Mouse (Mus musculus) neural tube, embryonic 13.5 days (tissue): ENCODE results near the gene Kdm1b. TPM values are rescaled to one million over a fixed set of nuclear protein-coding genes. Genes with fewer than 3 reads are reported as not detected.

Source experiments
- ATAC-seq: fragments of 200-750 bp; cut with Nextera tagmentation; 2 replicates; pipeline ENCODE4 v1.8.0; 2017; ENCODE audit warnings: low read depth, mild to moderate bottlenecking, moderate TSS enrichment, moderate library complexity
- H3K27ac ChIP-seq: fragments of 300-500 bp; sonication (generic); replicated peaks from 2 replicates; pipeline ENCODE4 v1.5.1; 2015; ENCODE audit warnings: moderate library complexity, mild to moderate bottlenecking, inconsistent platforms
- H3K27me3 ChIP-seq: fragments of 300-500 bp; sonication (generic); 2 replicates; pipeline ENCODE4 v1.6.1; 2015; ENCODE audit warnings: mild to moderate bottlenecking, inconsistent platforms
- H3K36me3 ChIP-seq: fragments of 300-500 bp; sonication (generic); 2 replicates; pipeline ENCODE4 v1.6.1; 2015; ENCODE audit warnings: mild to moderate bottlenecking, inconsistent platforms
- H3K4me1 ChIP-seq: fragments of 300-500 bp; sonication (generic); replicated peaks from 2 replicates; pipeline ENCODE4 v1.6.1; 2015; ENCODE audit warnings: inconsistent platforms
- H3K4me2 ChIP-seq: fragments of 300-500 bp; sonication (generic); 2 replicates; pipeline ENCODE4 v1.6.1; 2015; ENCODE audit warnings: inconsistent platforms, mild to moderate bottlenecking, moderate library complexity
- H3K4me3 ChIP-seq: fragments of 300-500 bp; sonication (generic); 2 replicates; pipeline ENCODE4 v1.5.1; 2015; ENCODE audit warnings: mild to moderate bottlenecking, inconsistent platforms
- H3K9ac ChIP-seq: fragments of 300-500 bp; sonication (generic); 2 replicates; pipeline ENCODE4 v1.6.1; 2015; ENCODE audit warnings: moderate library complexity, mild to moderate bottlenecking, inconsistent platforms
- H3K9me3 ChIP-seq: fragments of 300-500 bp; sonication (generic); 2 replicates; pipeline ENCODE4 v1.6.1; 2016; ENCODE audit warnings: inconsistent platforms
- WGBS: fragments of 180-500 bp; shearing (Covaris S2); methylation state at CpG from one replicate; pipeline ENCODE4 v1.1.7; 2015; 5-methylcytosine and 5-hydroxymethylcytosine counted together
- polyA plus RNA-seq: library from polyadenylated mRNA; unstranded; fragments of >200 nt; fragmentation: Nextera tagmentation; extraction: Ambion mirVana; gene quantifications from 2 replicates; pipeline ENCODE4 v1.2.1, GENCODE M21; 2015

The Kdm1b gene
- polyA plus RNA-seq, 1 experiment from 2014 or later: 15.3 TPM

- peaks cover 2% of the 10 kb centered on the region for H3K27me3 ChIP-seq
- H3K36me3 ChIP-seq: no peaks in the 10 kb centered on the region
- H3K9me3 ChIP-seq: no peaks in the 10 kb centered on the region
- no peak overlapping the region for H3K27ac ChIP-seq
- H3K9ac ChIP-seq: no peak overlapping the region
- 91% methylated on average over 3 of the region's 3 CpGs for whole genome bisulfite sequencing
- H3K4me1 ChIP-seq: no peaks in the 10 kb centered on the region
- H3K4me3 ChIP-seq: no peak overlapping the region
- H3K4me2 ChIP-seq: no peak overlapping the region
- ATAC-seq: no peak
Observed at GRCm38 (mm10) chr13:47116000-47116399, 72.7 kb downstream of the Kdm1b start.

- Histone ChIP-seq H3K4me3 (0 out of 2 replicates have a peak overlapping the region, but pooled peaks have one; percentile 49), H3K36me3 (no peaks in the 10 kb centered on the region), H3K27me3 (peaks cover 42% of the 10 kb centered on the region), H3K27ac (no peak overlapping the region), H3K4me2 (peak overlapping the region; percentile 88), H3K4me1 (peaks cover 20% of the 10 kb centered on the region), H3K9ac (no peak overlapping the region), H3K9me3 (no peaks in the 10 kb centered on the region)
- ATAC-seq: no peak
- WGBS: 37% methylated on average over 12 of the region's 12 CpGs
Observed at GRCm38 (mm10) chr13:47121333-47121889, 78.1 kb downstream of the Kdm1b start.

- no peak within 1 kb of the TSS for H3K27ac ChIP-seq
- 1% methylated on average over 55 of the region's 55 CpGs for WGBS
- peak within 1 kb of the TSS; percentile 49 for H3K4me3 ChIP-seq
- no peaks in the 10 kb centered on the region for H3K9me3 ChIP-seq
- peaks cover 42% of the 10 kb centered on the region for H3K27me3 ChIP-seq
- H3K36me3 ChIP-seq: no peaks in the 10 kb centered on the region
- H3K9ac ChIP-seq: peak within 1 kb of the TSS; percentile 68
- peaks cover 20% of the 10 kb centered on the region for H3K4me1 ChIP-seq
- ATAC-seq: peak; percentile 40; the same call in 1 of the 2 replicates
- H3K4me2 ChIP-seq: peak within 1 kb of the TSS; percentile 88
Observed at GRCm38 (mm10) chr13:47122537-47123430, 79.5 kb downstream of the Kdm1b start, which contains the start of gene Rnf144b. Rnf144b (plus strand) TSS chr13:47122656.

- no peaks in the 10 kb centered on the region for H3K36me3 ChIP-seq
- H3K4me1 ChIP-seq: peaks cover 20% of the 10 kb centered on the region
- no peak overlapping the region for H3K4me3 ChIP-seq
- WGBS: 52% methylated on average over 3 of the region's 3 CpGs
- no peak for ATAC-seq
- no peak overlapping the region for H3K9ac ChIP-seq
- H3K27ac ChIP-seq: no peak overlapping the region
- H3K27me3 ChIP-seq: peaks cover 42% of the 10 kb centered on the region
- H3K9me3 ChIP-seq: no peaks in the 10 kb centered on the region
- H3K4me2 ChIP-seq: no peak overlapping the region
Observed at GRCm38 (mm10) chr13:47124449-47124848, 81.2 kb downstream of the Kdm1b start.

GRCm38 (mm10) chr13:47124986-47125385 is 81.7 kb downstream of the Kdm1b start:
- Histone ChIP-seq H3K4me3 (no peak overlapping the region), H3K4me2 (no peak overlapping the region), H3K9me3 (no peaks in the 10 kb centered on the region), H3K4me1 (peaks cover 20% of the 10 kb centered on the region), H3K36me3 (no peaks in the 10 kb centered on the region), H3K27ac (no peak overlapping the region), H3K9ac (no peak overlapping the region), H3K27me3 (peaks cover 42% of the 10 kb centered on the region)
- WGBS: 82% methylated on average over 6 of the region's 6 CpGs
- no peak for ATAC-seq

GRCm38 (mm10) chr13:47125595-47125994 is 82.3 kb downstream of the Kdm1b start:
- peaks cover 20% of the 10 kb centered on the region for H3K4me1 ChIP-seq
- H3K9me3 ChIP-seq: no peaks in the 10 kb centered on the region
- no peaks in the 10 kb centered on the region for H3K36me3 ChIP-seq
- no peak overlapping the region for H3K27ac ChIP-seq
- H3K4me3 ChIP-seq: no peak overlapping the region
- H3K27me3 ChIP-seq: peaks cover 42% of the 10 kb centered on the region
- no peak overlapping the region for H3K9ac ChIP-seq
- no peak overlapping the region for H3K4me2 ChIP-seq
- 73% methylated on average over 5 of the region's 5 CpGs for WGBS
- no peak for ATAC-seq

GRCm38 (mm10) chr13:47129090-47129489 is 85.8 kb downstream of the Kdm1b start:
- ATAC-seq: no peak
- 60% methylated on average over 4 of the region's 4 CpGs for WGBS
- Histone ChIP-seq H3K27ac (no peak overlapping the region), H3K9me3 (no peaks in the 10 kb centered on the region), H3K4me1 (no peaks in the 10 kb centered on the region), H3K27me3 (peaks cover 10% of the 10 kb centered on the region), H3K4me2 (no peak overlapping the region), H3K36me3 (no peaks in the 10 kb centered on the region), H3K4me3 (no peak overlapping the region), H3K9ac (no peak overlapping the region)

GRCm38 (mm10) chr13:47133058-47133457 is 89.8 kb downstream of the Kdm1b start:
- H3K27me3 ChIP-seq: no peaks in the 10 kb centered on the region
- no peak overlapping the region for H3K27ac ChIP-seq
- no peak overlapping the region for H3K4me3 ChIP-seq
- no peak overlapping the region for H3K9ac ChIP-seq
- no peaks in the 10 kb centered on the region for H3K36me3 ChIP-seq
- H3K9me3 ChIP-seq: no peaks in the 10 kb centered on the region
- WGBS: 89% methylated on average over 8 of the region's 8 CpGs
- no peak for ATAC-seq
- no peaks in the 10 kb centered on the region for H3K4me1 ChIP-seq
- H3K4me2 ChIP-seq: no peak overlapping the region

GRCm38 (mm10) chr13:47134836-47135235 is 91.5 kb downstream of the Kdm1b start:
- WGBS: 93% methylated on average over 7 of the region's 7 CpGs
- Histone ChIP-seq H3K9me3 (no peaks in the 10 kb centered on the region), H3K4me3 (no peak overlapping the region), H3K27me3 (no peaks in the 10 kb centered on the region), H3K9ac (no peak overlapping the region), H3K36me3 (no peaks in the 10 kb centered on the region), H3K4me2 (no peak overlapping the region), H3K4me1 (no peaks in the 10 kb centered on the region), H3K27ac (no peak overlapping the region)
- ATAC-seq: no peak

Other genes with a start within 250 kb of the Kdm1b start
- 12.1 and 12.2 TPM in 2 replicates for gene Kif13a, start 113.6 kb upstream of the Kdm1b start, polyA plus RNA-seq
- gene Nhlrc1, start 28.6 kb upstream of the Kdm1b start, polyA plus RNA-seq: 9.2 and 11.9 TPM in 2 replicates
- gene Tpmt, start 1.2 kb downstream of the Kdm1b start, polyA plus RNA-seq: 28.4 and 33.4 TPM in 2 replicates
- gene Dek, start 62.7 kb downstream of the Kdm1b start, polyA plus RNA-seq: 118 and 137 TPM in 2 replicates
- 0.81 and 0.87 TPM in 2 replicates for gene Rnf144b, start 79.2 kb downstream of the Kdm1b start, polyA plus RNA-seq